Mouse (Mus musculus): ENCODE data around the gene Nubp2. TPM values are rescaled to one million over a fixed set of nuclear protein-coding genes. Genes with fewer than 3 reads are reported as not detected.

The Nubp2 gene
- polyA plus RNA-seq, 1 experiment from 2014 or later = 96.1 TPM

GRCm38 (mm10) chr17:24848600-24849031 lies 37.5 kb downstream of the Nubp2 start:
- H3K4me1 ChIP-seq (ENCODE audit: control insufficient read depth, insufficient read depth, low read length) = peaks cover 18% of the 10 kb centered on the region
- 0 out of 2 replicates have a peak, but pooled peaks cover 2% of the 10 kb centered on the region for H3K36me3 ChIP-seq (ENCODE audit: control insufficient read depth, insufficient read depth, low read length)
- no peaks in the 10 kb centered on the region for H3K27me3 ChIP-seq (replicated peaks; ENCODE audit: control insufficient read depth, insufficient read depth, low read length)
- peak overlapping the region; percentile 94 for H3K4me2 ChIP-seq (ENCODE audit: low read length)
- H3K9me3 ChIP-seq (replicated peaks; ENCODE audit: control insufficient read depth, low read length) = no peaks in the 10 kb centered on the region
- no peak overlapping the region for H3K4me3 ChIP-seq (ENCODE audit: low read depth, low read length)
- no peak overlapping the region for H3K9ac ChIP-seq (ENCODE audit: low read length)
- H3K27ac ChIP-seq (ENCODE audit: low read depth, low read length) = no peak overlapping the region
- no peak for DNase-seq (ENCODE audit: low spot score)
- ATAC-seq = no peak

- ATAC-seq (no peak), DNase-seq (ENCODE audit: low spot score) (no peak)
- H3K9me3 ChIP-seq (replicated peaks; ENCODE audit: control insufficient read depth, low read length) = no peaks in the 10 kb centered on the region
- no peak overlapping the region for H3K4me3 ChIP-seq (ENCODE audit: low read depth, low read length)
- H3K4me2 ChIP-seq (ENCODE audit: low read length) = no peak overlapping the region
- no peak overlapping the region for H3K9ac ChIP-seq (ENCODE audit: low read length)
- WGBS = 96% methylated on average over 1 of the region's 1 CpGs
- H3K4me1 ChIP-seq (ENCODE audit: control insufficient read depth, insufficient read depth, low read length) = peaks cover 18% of the 10 kb centered on the region
- no peak overlapping the region for H3K27ac ChIP-seq (ENCODE audit: low read depth, low read length)
- H3K27me3 ChIP-seq (replicated peaks; ENCODE audit: control insufficient read depth, insufficient read depth, low read length) = no peaks in the 10 kb centered on the region
- H3K36me3 ChIP-seq (ENCODE audit: control insufficient read depth, insufficient read depth, low read length) = no peaks in the 10 kb centered on the region
Measured at GRCm38 (mm10) chr17:24847386-24847785, 38.8 kb downstream of the Nubp2 start.

GRCm38 (mm10) chr17:24844525-24844924 lies 41.6 kb downstream of the Nubp2 start:
- peaks cover 11% of the 10 kb centered on the region for H3K4me1 ChIP-seq (ENCODE audit: control insufficient read depth, insufficient read depth, low read length)

GRCm38 (mm10) chr17:24842631-24843030 lies 43.5 kb downstream of the Nubp2 start:
- DNase-seq (ENCODE audit: low spot score) (no peak), ATAC-seq (no peak)
- WGBS = 48% methylated on average over 2 of the region's 2 CpGs
- Histone ChIP-seq H3K4me2 (ENCODE audit: low read length) (no peak overlapping the region), H3K36me3 (ENCODE audit: control insufficient read depth, insufficient read depth, low read length) (no peaks in the 10 kb centered on the region), H3K4me3 (ENCODE audit: low read depth, low read length) (no peak overlapping the region), H3K27ac (ENCODE audit: low read depth, low read length) (no peak overlapping the region), H3K9ac (ENCODE audit: low read length) (no peak overlapping the region), H3K4me1 (ENCODE audit: control insufficient read depth, insufficient read depth, low read length) (no peaks in the 10 kb centered on the region), H3K27me3 (replicated peaks; ENCODE audit: control insufficient read depth, insufficient read depth, low read length) (no peaks in the 10 kb centered on the region), H3K9me3 (replicated peaks; ENCODE audit: control insufficient read depth, low read length) (no peaks in the 10 kb centered on the region)

More at GRCm38 (mm10) chr17:24844525-24844924, 41.6 kb downstream of the Nubp2 start:
- Histone ChIP-seq H3K27ac (ENCODE audit: low read depth, low read length) (no peak overlapping the region), H3K4me3 (ENCODE audit: low read depth, low read length) (no peak overlapping the region), H3K36me3 (ENCODE audit: control insufficient read depth, insufficient read depth, low read length) (no peaks in the 10 kb centered on the region), H3K9me3 (replicated peaks; ENCODE audit: control insufficient read depth, low read length) (no peaks in the 10 kb centered on the region), H3K4me2 (ENCODE audit: low read length) (no peak overlapping the region), H3K27me3 (replicated peaks; ENCODE audit: control insufficient read depth, insufficient read depth, low read length) (no peaks in the 10 kb centered on the region), H3K9ac (ENCODE audit: low read length) (no peak overlapping the region)
- DNase-seq (ENCODE audit: low spot score) = no peak
- 55% methylated on average over 9 of the region's 9 CpGs for WGBS
- ATAC-seq = no peak

- no peak overlapping the region for H3K9ac ChIP-seq (ENCODE audit: low read length)
- no peak for ATAC-seq
- no peak for DNase-seq (ENCODE audit: low spot score)
- H3K4me3 ChIP-seq (ENCODE audit: low read depth, low read length) = no peak overlapping the region
- 51% methylated on average over 4 of the region's 4 CpGs for WGBS
- no peaks in the 10 kb centered on the region for H3K4me1 ChIP-seq (ENCODE audit: control insufficient read depth, insufficient read depth, low read length)
- no peaks in the 10 kb centered on the region for H3K36me3 ChIP-seq (ENCODE audit: control insufficient read depth, insufficient read depth, low read length)
- H3K4me2 ChIP-seq (ENCODE audit: low read length) = no peak overlapping the region
- H3K9me3 ChIP-seq (replicated peaks; ENCODE audit: control insufficient read depth, low read length) = no peaks in the 10 kb centered on the region
- H3K27me3 ChIP-seq (replicated peaks; ENCODE audit: control insufficient read depth, insufficient read depth, low read length) = no peaks in the 10 kb centered on the region
- H3K27ac ChIP-seq (ENCODE audit: low read depth, low read length) = no peak overlapping the region
Measured at GRCm38 (mm10) chr17:24841133-24841532, 45.0 kb downstream of the Nubp2 start.

GRCm38 (mm10) chr17:24840341-24840740 lies 45.8 kb downstream of the Nubp2 start:
- H3K36me3 ChIP-seq (ENCODE audit: control insufficient read depth, insufficient read depth, low read length) = no peaks in the 10 kb centered on the region
- 72% methylated on average over 5 of the region's 5 CpGs for WGBS
- no peak overlapping the region for H3K4me3 ChIP-seq (ENCODE audit: low read depth, low read length)
- no peaks in the 10 kb centered on the region for H3K4me1 ChIP-seq (ENCODE audit: control insufficient read depth, insufficient read depth, low read length)
- ATAC-seq (no peak), DNase-seq (ENCODE audit: low spot score) (no peak)
- H3K9ac ChIP-seq (ENCODE audit: low read length) = no peak overlapping the region
- no peak overlapping the region for H3K4me2 ChIP-seq (ENCODE audit: low read length)
- no peak overlapping the region for H3K27ac ChIP-seq (ENCODE audit: low read depth, low read length)
- H3K9me3 ChIP-seq (replicated peaks; ENCODE audit: control insufficient read depth, low read length) = no peaks in the 10 kb centered on the region
- H3K27me3 ChIP-seq (replicated peaks; ENCODE audit: control insufficient read depth, insufficient read depth, low read length) = no peaks in the 10 kb centered on the region

GRCm38 (mm10) chr17:24839842-24840241 lies 46.3 kb downstream of the Nubp2 start, which contains the start of gene Hagh:
Hagh (plus strand) TSS chr17:24840143.
- 70% methylated on average over 8 of the region's 8 CpGs for WGBS
- DNase-seq (ENCODE audit: low spot score) (no peak), ATAC-seq (no peak)
- Histone ChIP-seq H3K4me2 (ENCODE audit: low read length) (no peak within 1 kb of the TSS), H3K9ac (ENCODE audit: low read length) (no peak within 1 kb of the TSS), H3K4me3 (ENCODE audit: low read depth, low read length) (no peak within 1 kb of the TSS), H3K36me3 (ENCODE audit: control insufficient read depth, insufficient read depth, low read length) (no peaks in the 10 kb centered on the region), H3K4me1 (ENCODE audit: control insufficient read depth, insufficient read depth, low read length) (no peaks in the 10 kb centered on the region), H3K27ac (ENCODE audit: low read depth, low read length) (no peak within 1 kb of the TSS), H3K9me3 (replicated peaks; ENCODE audit: control insufficient read depth, low read length) (no peaks in the 10 kb centered on the region), H3K27me3 (replicated peaks; ENCODE audit: control insufficient read depth, insufficient read depth, low read length) (no peaks in the 10 kb centered on the region)

Other genes starting within 250 kb of the Nubp2 start
- 22.4 and 31.3 TPM in 2 replicates for gene Slc9a3r2, start 236.0 kb downstream of the Nubp2 start, polyA plus RNA-seq (2014; fragmentation: Nextera tagmentation; extraction: Ambion mirVana)
- not detected in 2 replicates for gene Npw, start 227.9 kb downstream of the Nubp2 start, polyA plus RNA-seq (2014; fragmentation: Nextera tagmentation; extraction: Ambion mirVana)
- gene Zfp598, start 216.7 kb downstream of the Nubp2 start, polyA plus RNA-seq (2014; fragmentation: Nextera tagmentation; extraction: Ambion mirVana) = 14.9 and 19.7 TPM in 2 replicates
- gene Syngr3, start 196.4 kb downstream of the Nubp2 start, polyA plus RNA-seq (2014; fragmentation: Nextera tagmentation; extraction: Ambion mirVana) = 105 and 136 TPM in 2 replicates
- gene Gfer, start 190.2 kb downstream of the Nubp2 start, polyA plus RNA-seq (2014; fragmentation: Nextera tagmentation; extraction: Ambion mirVana) = 36.5 and 37.7 TPM in 2 replicates
- gene Noxo1, start 190.1 kb downstream of the Nubp2 start, polyA plus RNA-seq (2014; fragmentation: Nextera tagmentation; extraction: Ambion mirVana) = 2.2 and 2.4 TPM in 2 replicates
- gene Tbl3, start 178.7 kb downstream of the Nubp2 start, polyA plus RNA-seq (2014; fragmentation: Nextera tagmentation; extraction: Ambion mirVana) = 85.3 and 86.1 TPM in 2 replicates
- not detected in 2 replicates for gene Rnf151, start 168.3 kb downstream of the Nubp2 start, polyA plus RNA-seq (2014; fragmentation: Nextera tagmentation; extraction: Ambion mirVana)
- 888 and 1,063 TPM in 2 replicates for gene Rps2, start 168.2 kb downstream of the Nubp2 start, polyA plus RNA-seq (2014; fragmentation: Nextera tagmentation; extraction: Ambion mirVana)
- 301 and 312 TPM in 2 replicates for gene Ndufb10, start 161.9 kb downstream of the Nubp2 start, polyA plus RNA-seq (2014; fragmentation: Nextera tagmentation; extraction: Ambion mirVana)
- not detected in 2 replicates for gene Rpl3l, start 158.5 kb downstream of the Nubp2 start, polyA plus RNA-seq (2014; fragmentation: Nextera tagmentation; extraction: Ambion mirVana)
- gene Msrb1, start 149.7 kb downstream of the Nubp2 start, polyA plus RNA-seq (2014; fragmentation: Nextera tagmentation; extraction: Ambion mirVana) = 25.3 TPM in 2 replicates
- gene Hs3st6, start 133.4 kb downstream of the Nubp2 start, polyA plus RNA-seq (2014; fragmentation: Nextera tagmentation; extraction: Ambion mirVana) = 0.20 TPM in 1 of 2 replicates, not detected in the other
- gene Meiob, start 82.1 kb downstream of the Nubp2 start, polyA plus RNA-seq (2014; fragmentation: Nextera tagmentation; extraction: Ambion mirVana) = not detected in 2 replicates
- 49.7 and 52.8 TPM in 2 replicates for gene Hagh, start 46.2 kb downstream of the Nubp2 start, polyA plus RNA-seq (2014; fragmentation: Nextera tagmentation; extraction: Ambion mirVana)
- gene Fahd1, start 36.0 kb downstream of the Nubp2 start, polyA plus RNA-seq (2014; fragmentation: Nextera tagmentation; extraction: Ambion mirVana) = 18.4 and 19.2 TPM in 2 replicates
- gene Igfals, start 20.4 kb downstream of the Nubp2 start, polyA plus RNA-seq (2014; fragmentation: Nextera tagmentation; extraction: Ambion mirVana) = 0.17 and 0.25 TPM in 2 replicates
- gene Spsb3, start 294 bp upstream of the Nubp2 start, polyA plus RNA-seq (2014; fragmentation: Nextera tagmentation; extraction: Ambion mirVana) = 78.3 and 85.0 TPM in 2 replicates
- gene Eme2, start 8.7 kb upstream of the Nubp2 start, polyA plus RNA-seq (2014; fragmentation: Nextera tagmentation; extraction: Ambion mirVana) = 18.2 and 23.3 TPM in 2 replicates
- gene Mrps34, start 8.8 kb upstream of the Nubp2 start, polyA plus RNA-seq (2014; fragmentation: Nextera tagmentation; extraction: Ambion mirVana) = 73.5 and 78.4 TPM in 2 replicates
- gene Nme3, start 10.2 kb upstream of the Nubp2 start, polyA plus RNA-seq (2014; fragmentation: Nextera tagmentation; extraction: Ambion mirVana) = 79.7 and 93.4 TPM in 2 replicates
- 49.9 and 76.1 TPM in 2 replicates for gene Mapk8ip3, start 50.6 kb upstream of the Nubp2 start, polyA plus RNA-seq (2014; fragmentation: Nextera tagmentation; extraction: Ambion mirVana)
- 73.4 and 81.1 TPM in 2 replicates for gene Jpt2, start 74.3 kb upstream of the Nubp2 start, polyA plus RNA-seq (2014; fragmentation: Nextera tagmentation; extraction: Ambion mirVana)
- 5.4 and 7.5 TPM in 2 replicates for gene Cramp1l, start 129.4 kb upstream of the Nubp2 start, polyA plus RNA-seq (2014; fragmentation: Nextera tagmentation; extraction: Ambion mirVana)
- gene Ift140, start 129.7 kb upstream of the Nubp2 start, polyA plus RNA-seq (2014; fragmentation: Nextera tagmentation; extraction: Ambion mirVana) = 16.1 and 20.4 TPM in 2 replicates
- 11.8 and 13.6 TPM in 2 replicates for gene Tmem204, start 197.2 kb upstream of the Nubp2 start, polyA plus RNA-seq (2014; fragmentation: Nextera tagmentation; extraction: Ambion mirVana)
- 27.3 and 40.0 TPM in 2 replicates for gene Telo2, start 229.6 kb upstream of the Nubp2 start, polyA plus RNA-seq (2014; fragmentation: Nextera tagmentation; extraction: Ambion mirVana)
- gene Ptx4, start 234.4 kb upstream of the Nubp2 start, polyA plus RNA-seq (2014; fragmentation: Nextera tagmentation; extraction: Ambion mirVana) = 0.17 TPM in 1 of 2 replicates, not detected in the other
- gene Clcn7, start 247.0 kb upstream of the Nubp2 start, polyA plus RNA-seq (2014; fragmentation: Nextera tagmentation; extraction: Ambion mirVana) = 18.9 and 25.0 TPM in 2 replicates

Data from forebrain, embryonic 14.5 days (tissue).